Mouse (Mus musculus) liver (tissue): ENCODE data around the gene Gm21731.
"Not testable (repeated sequence)": the region's sequence is repeated elsewhere in the genome, so short reads cannot be mapped to it uniquely, and the experiment has no call there.

Experiments used
- DNase-seq: peaks from one replicate; pipeline ENCODE4 v3.0.0-alpha.2; 2020; ENCODE audit warnings: mixed read lengths

Gm21731 gene

DNA sequence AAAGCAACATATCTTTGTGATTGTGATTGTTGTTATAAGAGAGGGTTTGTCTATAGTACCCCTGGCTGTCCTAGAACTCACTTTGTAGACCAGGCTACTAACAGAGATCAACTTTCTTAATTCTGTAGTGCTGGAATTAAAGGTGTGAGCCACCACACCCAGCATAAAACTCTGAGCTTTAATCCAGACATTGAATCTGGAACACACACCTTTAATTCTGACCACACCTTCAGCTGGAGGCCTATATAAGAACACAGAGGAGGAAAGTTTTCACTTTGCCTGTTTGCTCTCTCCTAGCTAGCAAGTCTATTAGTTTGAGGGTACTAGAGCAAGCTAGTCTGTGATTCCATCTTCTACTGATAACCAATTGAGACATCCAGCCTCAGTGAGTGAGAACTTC is at the start of gene Gm21731:
Gene Gm21731, plus strand, starts transcription at position 301 of the 400 bp plus-strand sequence.
- not testable (repeated sequence) for DNase-seq

DNA sequence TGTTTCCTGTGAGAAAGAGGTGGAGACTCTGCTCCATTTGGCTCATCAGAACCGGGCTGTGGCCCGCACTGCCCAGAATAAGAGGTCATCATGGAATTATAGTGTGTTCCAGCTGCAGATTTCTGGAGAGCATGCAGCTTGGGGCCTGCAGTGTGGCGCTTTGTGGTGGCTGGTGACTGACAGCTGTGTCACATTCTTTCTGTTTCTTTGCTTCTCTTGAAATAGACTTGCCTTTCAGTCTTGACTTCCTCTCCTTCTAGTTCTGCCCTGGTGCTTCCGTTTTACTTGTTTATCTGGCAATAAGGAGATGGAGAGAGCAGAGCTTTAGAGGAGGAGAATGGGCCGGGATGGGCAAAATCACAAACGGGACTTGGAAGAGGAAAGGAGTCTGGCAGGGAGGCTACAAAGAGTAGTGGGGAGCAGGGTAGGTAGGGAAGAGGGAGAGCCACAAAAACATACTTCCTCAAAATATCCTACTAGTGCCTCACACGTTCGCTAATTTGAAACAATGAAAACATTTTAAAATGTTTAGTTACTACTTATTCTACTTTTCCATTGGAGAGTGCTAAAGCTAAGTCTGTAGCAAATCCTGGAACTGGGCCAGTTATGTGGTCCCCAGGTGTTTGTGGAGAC is 42.6 kb upstream of the Gm21731 start:
- not testable (repeated sequence) for DNase-seq

DNA sequence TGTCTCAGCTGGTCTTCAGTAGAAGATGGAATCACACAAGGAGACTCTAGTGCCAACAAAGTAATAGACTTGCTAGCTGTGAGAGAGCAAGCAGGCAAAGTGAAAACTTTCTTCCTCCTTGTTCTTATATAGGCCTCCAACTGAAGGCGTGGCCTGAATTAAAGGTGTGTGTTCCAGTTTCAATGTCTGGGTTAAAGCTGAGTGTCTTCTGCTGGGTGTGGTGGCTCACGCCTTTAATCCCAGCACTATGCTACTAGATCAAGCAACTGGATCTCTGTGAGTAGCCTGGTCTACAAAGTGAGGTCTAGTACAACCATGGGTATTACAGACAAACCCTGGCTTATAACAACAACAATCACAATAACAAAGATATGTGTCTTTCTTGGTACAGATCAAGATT is 23.1 kb upstream of the Gm21731 start, which contains the start of gene Gm21762:
Gene Gm21762, minus strand, starts transcription at position 101 of the 400 bp plus-strand sequence.
- DNase-seq = not testable (repeated sequence)

DNA sequence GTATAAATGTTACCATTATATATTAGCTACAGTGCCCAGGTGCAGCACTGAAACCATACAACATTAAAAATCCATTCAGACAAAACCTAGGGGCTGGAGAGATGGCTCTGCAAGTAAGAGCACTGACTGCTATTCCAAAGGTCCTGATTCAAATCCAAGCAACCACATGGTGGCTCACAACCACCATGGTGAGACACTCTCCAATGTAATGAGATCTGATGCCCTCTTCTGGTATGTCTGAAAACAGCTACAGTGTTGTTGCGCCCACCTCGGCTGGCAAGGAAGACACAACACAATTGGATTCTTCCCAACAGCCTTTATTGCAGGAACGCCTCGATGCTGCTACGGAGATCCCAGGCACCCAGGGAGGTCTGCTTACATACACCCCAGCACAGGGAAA is 18.0 kb upstream of the Gm21731 start:
- not testable (repeated sequence) for DNase-seq

GRCm38 (mm10) chr13:120223012-120223659 is 15.8 kb upstream of the Gm21731 start:
- not testable (repeated sequence) for DNase-seq

- not testable (repeated sequence) for DNase-seq
Observed at GRCm38 (mm10) chr13:120231798-120232197, 7.1 kb upstream of the Gm21731 start.

- DNase-seq = not testable (repeated sequence)
Observed at GRCm38 (mm10) chr13:120232447-120233049, 6.4 kb upstream of the Gm21731 start.

DNA sequence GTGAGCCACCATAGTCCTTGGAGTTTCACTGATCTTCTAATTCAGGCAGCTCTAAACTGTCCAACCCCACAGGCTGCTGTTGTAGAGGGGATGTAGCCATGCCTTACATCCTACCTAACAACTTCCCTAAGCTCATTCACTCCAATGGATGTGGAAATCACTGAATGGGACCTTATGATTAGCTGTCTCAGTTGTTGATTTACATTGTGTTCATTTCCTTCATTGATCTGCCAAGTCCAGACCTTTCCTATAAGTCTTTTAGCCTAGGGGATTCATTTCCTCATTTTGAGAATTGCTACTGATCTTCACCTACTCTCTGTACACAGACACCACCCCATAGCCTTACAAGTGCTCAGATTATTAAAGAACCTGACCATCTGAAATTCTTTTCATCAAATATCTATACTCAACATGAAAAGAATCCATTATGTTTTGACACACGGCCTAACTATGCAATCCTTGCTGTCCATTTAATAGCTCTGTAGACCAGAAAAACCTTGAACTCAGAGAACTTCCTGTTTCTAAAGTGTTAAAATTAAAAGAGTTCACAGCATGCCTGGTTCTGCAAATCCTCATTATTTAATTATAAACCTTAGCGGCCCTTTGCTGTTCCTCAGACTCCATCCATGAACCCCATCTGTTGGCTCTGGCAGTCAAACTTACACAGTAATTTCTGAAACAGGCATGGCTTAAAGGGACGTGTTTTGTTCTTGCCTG is 12.5 kb downstream of the Gm21731 start:
- not testable (repeated sequence) for DNase-seq

DNA sequence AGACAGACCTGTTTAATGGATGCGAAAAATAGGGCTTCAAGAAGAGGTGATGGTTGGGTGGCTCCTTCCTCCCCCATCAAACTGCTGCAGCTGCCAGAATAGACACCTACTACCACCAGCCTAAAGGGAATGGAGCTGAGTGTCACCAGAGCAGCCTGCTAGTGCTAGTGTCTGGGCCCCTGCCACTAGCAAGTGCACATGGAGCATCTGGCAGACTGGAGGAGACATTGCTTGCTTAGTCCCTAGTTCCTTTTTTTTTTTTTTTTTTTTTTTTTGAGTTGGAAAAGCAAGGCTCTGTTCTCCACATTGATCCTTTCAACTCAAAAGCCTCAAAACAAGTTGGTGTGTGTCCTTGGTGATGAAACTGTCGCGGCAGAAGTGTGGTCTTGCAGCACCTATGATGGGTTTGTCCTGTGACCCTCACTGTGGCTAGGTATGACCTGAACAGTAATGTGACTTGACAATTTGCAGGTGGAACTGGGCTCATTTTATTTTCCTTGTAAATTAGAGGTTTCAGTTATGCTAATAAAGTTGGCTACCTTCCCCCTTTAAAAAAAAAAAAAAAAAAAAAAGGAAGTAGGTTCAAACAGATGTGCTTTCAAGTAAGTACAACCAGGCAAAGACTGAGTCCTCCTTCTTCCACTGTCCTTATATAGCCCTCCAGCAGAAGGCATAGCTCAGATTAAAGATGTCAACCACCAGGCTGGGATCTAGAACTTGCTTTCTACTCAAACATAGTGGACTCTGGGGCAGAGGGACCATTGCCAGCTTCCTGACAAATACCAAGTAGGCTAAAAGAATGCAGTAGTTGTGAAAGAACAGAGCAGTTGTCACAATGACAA is 20.1 kb downstream of the Gm21731 start:
- not testable (repeated sequence) for DNase-seq

GRCm38 (mm10) chr13:120259718-120260117 is 20.8 kb downstream of the Gm21731 start:
- DNase-seq = not testable (repeated sequence)

GRCm38 (mm10) chr13:120262870-120263269 is 24.0 kb downstream of the Gm21731 start, which contains the start of gene AF067061:
TSS of gene AF067061 (plus strand) at chr13:120263114.
- not testable (repeated sequence) for DNase-seq

- not testable (repeated sequence) for DNase-seq
Observed at GRCm38 (mm10) chr13:120277837-120278236, 38.9 kb downstream of the Gm21731 start.

DNA sequence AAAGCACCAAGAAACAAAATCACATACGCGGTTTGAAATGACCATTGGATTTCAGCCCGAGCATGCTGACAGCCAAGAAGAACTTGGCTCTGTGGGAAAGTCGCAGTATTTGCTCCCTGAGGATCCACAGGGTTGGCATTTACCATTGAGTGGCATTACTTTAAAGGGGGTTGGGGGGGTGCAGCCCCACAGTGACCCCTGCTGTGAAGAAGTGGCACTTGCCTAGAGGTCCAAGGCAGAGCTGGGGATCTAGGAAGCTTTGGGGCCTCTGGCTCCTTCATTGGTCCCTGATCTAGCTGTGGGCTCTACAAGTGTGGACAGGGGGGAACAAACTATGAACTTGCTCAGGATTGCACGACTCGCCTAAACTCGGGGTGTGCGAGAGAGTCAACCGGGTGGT is 39.9 kb downstream of the Gm21731 start:
- no peak for DNase-seq
